Mouse (Mus musculus) CD4-positive, CD25-positive, alpha-beta regulatory T cell, adult 4 months (primary cell): ENCODE data around the gene Pak6. TPM values are rescaled to one million over a fixed set of nuclear protein-coding genes. Genes with fewer than 3 reads are reported as not detected.
A peak's percentile ranks its signal among the peaks of the same experiment; 100 is the strongest.

Experiments
- ATAC-seq: one replicate; pipeline ENCODE4 v1.8.0; 2017
- polyA plus RNA-seq, 2 experiments: library from polyadenylated mRNA; unstranded; fragments of 100-300 nt; shearing (Covaris generic); gene quantifications; one replicate each; pipeline ENCODE4 v1.2.1; 2017

Gene Pak6
- polyA plus RNA-seq, 2 experiments from 2014 or later, result 0.13 to 1.3 TPM

DNA sequence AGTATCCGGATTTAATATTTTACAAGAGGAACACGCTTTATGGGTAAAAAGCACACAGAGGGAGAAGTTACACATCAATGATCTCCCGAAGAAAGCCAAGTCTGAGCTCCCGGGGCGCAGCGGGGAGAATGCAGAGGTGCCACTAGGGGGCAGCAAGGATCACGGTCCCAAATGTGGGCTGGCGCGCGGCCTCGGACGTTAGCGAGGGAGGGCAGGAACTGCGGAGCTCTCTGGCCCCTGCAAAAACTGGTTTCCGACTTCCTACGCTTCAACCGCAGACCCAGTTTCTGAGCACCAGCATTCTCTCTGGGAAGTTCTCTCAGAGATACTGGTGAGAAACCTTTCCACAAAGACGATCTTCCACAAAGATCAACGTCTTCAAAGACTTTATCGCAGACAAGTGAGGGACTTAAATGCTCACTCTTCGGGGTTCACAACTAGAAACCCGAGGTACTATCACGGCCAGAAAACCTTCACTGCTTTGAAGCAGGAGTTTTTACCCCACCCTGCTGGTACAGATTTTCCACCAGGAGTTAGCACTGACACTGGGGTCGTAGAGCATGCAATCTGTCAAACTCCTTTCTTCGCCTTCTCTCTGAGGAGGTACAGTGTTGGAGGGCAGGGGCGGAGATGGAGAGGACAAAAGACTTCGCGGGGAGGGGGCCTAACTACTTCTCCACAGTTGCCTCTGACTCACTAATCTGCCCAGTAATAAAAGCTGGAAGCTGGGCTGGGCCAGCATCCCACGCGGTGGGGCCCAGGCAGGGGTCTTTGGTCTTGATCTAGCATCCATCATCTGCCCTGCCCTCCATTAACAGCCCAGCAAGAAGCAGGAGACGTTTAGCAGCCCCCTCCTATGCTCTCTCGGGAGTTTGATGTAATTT, 37.3 kb downstream of the Pak6 start:
- peak; percentile 55 for ATAC-seq

DNA sequence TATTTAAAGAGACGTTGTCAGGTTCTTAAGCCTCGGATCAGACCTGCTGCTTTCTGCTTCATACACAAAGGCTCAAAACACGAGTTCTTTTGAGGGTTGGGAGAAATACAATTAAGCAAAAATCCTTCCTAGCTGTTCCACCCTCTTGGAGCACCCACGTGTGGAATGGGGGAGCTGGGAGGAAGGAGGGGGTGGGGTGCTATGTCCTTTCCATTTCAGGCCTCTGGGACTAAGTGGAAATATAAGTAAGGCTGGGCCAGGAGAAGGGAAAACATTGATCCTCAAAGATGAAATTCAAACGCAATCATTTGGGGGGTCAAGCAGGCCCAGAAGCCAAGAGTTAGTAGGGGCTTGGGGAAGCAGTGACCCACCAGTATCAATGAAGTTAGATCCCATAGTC, 38.1 kb downstream of the Pak6 start:
- no peak for ATAC-seq

DNA sequence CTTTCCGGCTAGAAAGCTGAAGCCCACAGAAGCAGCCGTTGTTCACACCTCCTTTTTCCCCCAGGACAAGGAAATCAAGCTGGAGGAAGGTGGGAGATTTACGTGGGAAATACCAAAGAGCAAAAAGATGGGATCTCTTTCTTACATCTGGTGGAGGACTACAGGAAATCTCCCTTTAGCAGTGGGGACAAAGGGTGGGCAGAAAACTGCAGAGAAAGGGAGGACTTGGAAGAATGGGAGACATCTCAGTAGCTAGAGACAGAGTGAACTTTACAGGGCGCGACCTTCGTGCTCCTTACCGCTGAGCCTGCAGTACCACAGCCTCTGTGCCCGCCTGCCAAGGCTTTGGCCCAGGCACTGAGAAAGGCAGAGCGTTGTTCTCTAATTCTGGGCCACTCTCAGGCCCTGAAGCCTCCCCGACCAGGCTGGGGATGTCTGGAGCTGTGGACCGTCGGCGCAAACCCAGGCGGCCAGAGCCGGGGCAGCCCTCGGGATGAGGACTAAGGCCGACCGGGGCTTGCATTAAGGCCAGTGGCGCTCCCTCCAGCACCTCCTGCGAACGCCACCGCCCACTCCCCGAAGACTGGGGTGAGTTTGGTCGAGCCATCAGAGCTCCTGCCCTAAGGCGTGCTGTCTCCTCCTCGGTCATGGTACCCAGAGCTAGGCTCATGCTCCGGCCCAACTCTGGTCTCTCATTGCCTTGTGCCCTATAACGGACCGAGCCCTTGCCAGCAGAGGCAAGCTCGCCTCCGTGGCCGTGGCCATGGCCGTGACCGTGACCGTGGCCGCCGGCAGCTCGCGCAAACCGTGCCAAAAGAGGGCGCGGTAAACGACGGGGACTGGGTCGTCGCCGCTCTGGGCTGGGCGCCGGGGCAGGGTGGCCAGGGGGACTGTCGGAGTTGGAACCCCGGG, 39.1 kb downstream of the Pak6 start:
- no peak for ATAC-seq

DNA sequence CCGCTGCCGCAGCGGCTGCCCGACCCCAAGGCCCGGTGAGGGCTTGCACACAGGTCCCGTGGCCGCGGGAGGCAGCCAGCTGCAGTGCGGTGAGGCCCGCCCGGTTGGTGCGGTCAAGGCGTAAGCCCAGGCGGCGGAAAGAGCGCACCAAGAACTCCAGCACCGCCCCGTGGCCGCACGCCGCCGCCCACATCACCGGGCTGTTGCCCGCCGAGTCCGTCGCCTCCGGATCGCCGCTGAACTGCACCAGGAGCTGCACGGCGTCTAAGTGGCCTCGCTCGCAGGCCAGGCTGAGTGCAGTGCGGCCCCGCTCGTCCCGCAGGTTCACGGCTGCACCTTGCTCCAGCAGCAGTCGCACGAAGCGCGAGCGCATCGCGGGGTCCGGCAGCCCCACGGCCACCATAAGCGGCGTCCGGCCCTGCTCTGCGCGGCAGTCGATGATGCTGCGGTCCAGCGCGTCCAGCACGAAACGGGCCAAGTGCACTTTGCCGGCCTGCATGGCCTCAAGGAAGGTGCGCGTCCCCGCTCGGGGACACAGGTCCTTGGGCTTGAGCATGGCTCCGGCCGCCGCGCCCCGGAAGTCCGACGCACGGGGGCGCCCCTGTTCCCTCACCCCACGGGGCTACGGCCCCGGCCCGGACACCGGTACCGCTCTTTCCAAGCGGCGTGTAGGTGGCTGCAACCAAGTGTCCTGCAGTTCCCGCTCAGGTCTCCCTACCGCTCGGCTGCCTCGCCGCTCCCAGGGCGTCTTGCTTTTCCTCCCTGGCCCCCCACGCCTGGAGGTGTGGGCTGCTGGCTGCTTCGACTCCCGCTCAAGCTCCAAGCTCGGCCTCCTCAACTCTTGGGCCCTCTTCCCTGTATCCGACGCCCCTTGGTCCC, 40.0 kb downstream of the Pak6 start:
- no peak for ATAC-seq

DNA sequence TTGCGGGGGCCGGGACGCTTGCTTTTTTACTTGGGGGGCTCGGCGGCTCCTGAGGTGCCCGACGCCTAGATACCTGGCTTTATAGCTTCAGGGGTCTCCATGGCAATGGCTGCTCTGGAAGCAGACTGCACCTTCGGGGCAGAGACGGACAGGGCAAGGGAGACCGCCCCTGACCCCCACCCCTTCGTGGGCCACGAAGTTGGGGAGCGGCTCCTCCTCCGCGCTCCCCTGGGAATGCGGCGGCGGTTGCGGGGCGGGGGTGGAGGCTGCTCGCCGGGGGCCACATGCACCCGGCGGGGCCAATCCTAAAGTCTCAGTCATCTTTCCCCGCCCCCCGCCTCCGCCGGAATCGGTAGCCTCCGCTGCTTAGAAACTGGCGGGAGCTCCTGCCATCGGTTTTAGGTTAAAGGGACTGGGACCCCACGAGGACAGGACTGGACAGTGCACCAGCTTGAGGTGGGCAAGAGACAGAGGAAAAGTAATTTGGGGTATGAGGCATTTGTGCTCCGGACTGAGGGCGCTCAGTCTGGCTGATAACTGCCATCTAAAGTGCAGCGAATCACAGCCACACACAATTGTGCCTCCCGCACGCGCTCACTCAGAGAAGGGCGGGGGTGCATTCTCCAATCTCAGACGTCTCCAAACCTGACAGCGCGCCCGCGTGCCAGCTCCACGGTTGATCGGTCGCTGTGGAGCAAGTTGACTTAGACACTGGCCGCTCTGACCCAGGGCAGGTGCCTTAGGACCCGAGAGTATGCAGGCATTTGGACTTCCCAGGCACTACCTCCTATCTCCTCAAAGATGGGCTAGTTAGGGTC, 41.0 kb downstream of the Pak6 start, which contains the start of gene Ankrd63:
TSS of gene Ankrd63 (minus strand) at position 51 of the 818 bp plus-strand sequence.
- peak; percentile 29 for ATAC-seq

DNA sequence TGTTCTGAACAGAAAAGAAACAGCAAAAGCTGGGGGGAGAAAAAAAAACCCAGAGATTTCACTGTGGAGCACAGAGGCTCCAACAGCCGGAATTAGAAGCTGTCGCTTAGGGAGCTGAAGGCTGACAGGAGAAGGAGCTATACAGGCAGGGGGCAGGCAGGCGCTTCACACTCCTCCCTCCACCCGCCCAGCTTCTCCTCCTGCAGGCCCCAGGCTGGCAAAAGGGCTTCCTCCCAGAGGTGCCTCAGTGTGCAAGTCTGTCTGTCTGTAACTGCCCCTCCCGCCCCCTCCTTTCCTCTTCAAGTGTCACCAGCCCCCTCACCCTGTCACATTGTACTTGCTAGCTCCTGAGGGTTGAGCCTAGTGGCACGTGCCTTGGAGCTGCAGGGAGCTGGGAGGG, 43.3 kb downstream of the Pak6 start:
- peak; percentile 6 for ATAC-seq

DNA sequence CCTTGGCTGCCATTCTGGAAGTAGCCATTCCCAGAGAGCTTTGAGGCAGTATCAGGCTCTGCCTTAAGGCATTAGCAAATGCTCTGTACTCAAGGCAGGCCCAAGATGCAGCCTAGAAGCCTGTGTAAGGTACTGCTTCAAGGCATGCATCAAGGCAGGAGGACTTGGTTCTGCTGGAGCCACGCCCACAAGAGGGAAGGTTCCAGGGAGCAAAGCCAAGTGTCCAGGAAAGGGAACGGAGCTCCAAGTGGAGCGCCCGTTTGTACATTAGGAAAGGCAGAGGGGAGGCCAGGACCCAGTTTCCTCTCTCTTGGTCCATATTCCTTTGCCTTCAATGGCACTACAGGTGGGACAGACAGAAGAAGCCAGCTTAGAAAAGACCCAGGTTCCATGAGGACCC, 45.4 kb downstream of the Pak6 start:
- ATAC-seq, result no peak

DNA sequence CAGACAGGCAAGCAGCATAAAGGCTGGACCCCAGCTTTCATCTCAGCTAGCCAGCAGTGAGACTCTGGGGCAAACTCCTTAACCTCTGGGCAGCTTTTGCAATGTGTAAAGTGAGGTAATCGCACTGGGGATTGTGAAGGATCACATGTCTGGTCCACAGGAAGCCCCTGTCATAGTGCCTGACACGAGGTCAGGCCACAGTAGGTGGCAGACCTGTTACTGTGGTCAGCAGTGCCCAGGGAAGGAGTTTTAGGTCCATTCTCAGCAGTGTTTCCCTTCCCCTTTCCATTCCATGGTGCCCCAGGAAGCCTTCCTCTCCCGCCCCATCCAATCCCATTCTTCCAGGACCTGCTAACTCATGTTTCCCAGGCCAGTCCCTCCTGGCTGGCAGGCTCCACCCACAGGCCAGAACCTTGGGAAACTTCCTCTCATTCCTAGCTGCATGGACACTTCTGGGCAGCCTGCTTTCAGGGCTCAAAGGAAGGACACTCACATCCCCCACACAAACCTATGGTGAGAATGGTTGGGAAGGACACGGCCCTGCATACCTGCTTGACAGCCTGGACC, 46.6 kb downstream of the Pak6 start:
- no peak for ATAC-seq

DNA sequence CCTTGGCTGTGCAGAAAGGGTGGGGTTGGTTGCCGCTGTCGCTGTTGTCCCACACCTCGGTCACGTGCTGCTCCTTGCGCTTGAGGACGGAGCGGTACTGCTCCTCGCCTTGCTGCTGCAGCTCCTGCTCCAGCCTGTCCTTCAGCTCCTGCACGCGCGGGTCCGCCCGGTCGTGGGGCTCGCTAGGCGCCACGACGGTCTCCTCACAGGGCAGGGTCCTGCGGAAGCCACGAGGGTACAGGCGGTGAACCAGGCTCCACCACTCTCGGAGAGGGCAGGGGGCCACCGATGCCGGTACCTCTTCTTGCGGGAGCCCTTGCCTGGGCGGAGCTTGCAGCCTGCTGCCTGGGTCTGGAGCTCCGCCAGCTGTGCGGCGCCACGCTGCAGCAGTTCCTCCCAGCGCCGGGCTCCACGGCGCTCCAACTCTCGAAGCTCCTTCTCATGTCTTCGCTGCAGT, 48.0 kb downstream of the Pak6 start:
- ATAC-seq, result no peak

DNA sequence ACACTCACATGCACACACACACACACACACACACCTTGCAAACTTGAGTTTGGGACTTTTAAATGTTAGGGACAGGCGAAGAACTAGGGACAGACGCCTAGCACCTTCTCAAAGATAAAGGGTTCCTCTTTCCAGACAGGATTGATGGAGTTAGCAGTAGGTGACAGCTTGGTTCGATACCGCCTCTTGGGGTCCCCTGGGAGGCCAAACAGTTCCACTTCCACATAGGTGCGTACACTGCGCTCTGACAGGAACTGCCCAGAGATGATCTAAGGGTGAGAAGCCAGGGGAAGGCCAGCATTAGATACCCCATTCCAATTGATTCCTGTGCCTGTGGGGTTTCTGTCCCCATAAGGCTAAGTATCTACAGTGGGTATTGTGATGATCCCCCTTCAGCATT, 50.5 kb downstream of the Pak6 start:
- ATAC-seq, result no peak

DNA sequence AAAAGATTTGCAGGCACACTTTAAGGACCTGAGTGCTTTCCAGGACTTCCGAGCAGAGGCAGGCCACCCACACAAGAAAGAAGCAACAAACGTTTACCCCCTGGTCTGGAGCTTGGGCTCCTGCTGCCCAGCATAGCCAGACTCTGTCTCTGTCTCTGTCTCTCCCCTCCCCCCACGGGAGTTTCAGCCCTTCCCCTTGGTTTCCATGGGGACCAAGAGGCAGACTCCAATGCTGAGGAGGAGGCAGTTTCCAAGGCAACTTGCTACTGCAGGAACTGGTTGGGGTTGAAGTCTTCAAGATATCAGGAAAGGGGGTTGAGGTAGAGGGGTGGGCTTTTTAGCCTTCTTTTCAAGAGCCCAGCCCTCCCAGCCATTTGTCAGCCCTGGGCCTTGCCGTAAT, 51.1 kb downstream of the Pak6 start:
- ATAC-seq, result no peak

DNA sequence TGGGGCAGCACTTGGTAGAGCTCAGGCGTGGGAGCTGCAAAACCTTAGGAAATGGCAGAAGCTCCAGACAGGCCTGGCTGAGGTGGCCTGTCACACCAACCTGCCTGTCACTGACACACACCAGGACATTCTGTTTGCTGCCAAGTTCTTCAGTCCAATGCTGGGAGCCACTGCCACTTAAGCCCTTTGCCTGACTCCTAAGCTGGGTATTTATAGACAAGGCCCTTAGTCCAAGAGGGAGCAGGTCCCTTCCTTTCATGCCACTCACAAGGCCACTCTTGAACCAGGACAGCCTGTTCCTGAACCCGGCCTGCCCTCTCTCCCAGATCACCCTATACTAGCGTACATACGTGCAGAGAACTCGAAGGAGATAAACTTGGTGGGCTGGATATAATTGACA, 53.6 kb downstream of the Pak6 start:
- ATAC-seq, result no peak

DNA sequence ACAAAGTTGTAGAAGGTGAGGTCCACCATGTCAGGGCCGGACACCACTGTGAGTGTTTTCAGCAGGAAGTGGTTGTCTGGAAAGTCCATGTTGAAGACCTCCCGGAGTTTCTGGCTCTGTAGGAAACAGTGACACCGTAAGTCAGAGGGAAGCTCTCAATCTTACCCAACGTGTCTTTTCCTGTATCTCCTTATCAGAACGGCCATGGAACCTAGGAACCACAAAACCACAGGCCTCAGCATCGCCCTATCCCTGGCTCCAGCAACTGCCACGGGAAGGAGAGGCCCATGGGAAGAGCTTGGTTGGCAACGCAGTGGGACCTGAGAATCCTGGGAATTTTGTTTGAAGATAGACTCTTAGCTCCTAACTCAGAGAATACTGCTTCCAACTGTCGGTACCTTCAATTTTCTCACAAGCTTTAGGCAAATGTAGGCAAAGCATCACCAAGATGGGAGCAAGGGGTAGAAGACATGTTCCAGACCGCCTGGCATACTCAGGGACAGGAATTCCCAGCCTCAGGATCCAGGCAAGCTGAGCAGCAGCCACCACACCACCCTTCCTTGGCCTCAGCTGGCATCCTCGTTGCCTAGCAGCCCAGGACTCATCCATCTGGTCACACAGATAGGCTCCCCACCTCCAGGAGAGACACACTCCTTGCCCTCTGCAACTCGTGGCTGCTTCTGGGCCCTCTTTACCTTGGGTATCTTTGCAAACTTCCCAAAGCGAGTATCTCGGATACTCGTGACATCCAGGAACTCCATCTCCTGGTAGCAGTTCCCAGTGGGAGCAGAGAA, 60.8 kb downstream of the Pak6 start:
- ATAC-seq, result no peak

DNA sequence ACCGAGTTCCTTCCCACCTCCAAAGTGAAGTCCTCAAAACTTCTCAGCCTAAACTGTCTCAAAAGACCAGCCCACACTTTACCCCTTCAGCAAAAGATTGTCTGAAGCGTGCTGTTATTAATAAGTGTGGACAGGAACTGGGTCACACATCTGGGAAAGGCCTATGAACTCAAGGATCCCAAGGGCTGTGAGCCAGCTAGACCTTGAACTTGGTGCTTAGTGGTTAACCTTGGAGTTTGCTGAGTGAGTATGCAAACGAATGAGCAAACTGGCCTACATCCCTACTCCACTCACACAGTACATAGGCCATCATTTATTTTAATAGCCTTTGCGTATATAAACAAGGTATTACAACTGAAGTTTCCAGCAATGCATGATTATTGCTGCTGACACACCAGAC, 62.4 kb downstream of the Pak6 start:
- ATAC-seq, result no peak

DNA sequence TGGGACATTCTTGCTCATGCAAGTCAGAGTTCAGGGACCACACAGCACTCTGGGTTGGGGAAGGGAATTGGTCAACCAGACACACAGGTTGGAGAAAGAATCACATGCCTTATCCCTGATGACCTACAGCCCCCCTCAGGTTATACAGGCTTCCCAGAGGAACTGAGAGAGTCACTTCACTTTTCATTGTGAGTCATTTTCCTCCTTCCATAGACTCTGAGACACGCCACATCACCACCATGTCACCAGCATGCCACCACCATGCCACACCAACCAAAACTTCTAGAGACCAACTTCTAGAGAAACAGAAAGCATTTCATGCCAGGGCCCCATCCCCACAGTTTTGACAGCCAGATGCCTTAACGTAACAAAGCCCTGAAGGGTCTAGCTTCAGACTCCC, 63.8 kb downstream of the Pak6 start:
- ATAC-seq, result no peak

DNA sequence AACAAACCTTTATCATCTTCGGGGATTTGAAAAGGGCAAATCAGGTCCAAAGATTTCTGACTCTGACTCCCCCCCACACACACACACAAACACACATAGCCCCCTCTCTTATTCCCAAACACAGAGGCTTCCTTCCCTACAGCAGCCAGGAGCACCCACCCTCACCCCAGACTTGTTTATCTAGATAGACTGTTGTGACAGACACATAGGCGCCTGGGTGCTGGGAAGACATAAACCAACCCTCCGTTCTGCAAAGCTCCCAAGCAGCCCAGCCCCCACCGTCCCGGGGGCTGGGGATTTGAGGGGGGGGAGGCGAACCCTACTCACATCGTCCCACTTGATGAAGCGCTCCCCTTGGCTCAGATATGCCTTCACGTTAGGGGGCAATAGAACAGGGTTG, 64.8 kb downstream of the Pak6 start:
- ATAC-seq, result no peak

DNA sequence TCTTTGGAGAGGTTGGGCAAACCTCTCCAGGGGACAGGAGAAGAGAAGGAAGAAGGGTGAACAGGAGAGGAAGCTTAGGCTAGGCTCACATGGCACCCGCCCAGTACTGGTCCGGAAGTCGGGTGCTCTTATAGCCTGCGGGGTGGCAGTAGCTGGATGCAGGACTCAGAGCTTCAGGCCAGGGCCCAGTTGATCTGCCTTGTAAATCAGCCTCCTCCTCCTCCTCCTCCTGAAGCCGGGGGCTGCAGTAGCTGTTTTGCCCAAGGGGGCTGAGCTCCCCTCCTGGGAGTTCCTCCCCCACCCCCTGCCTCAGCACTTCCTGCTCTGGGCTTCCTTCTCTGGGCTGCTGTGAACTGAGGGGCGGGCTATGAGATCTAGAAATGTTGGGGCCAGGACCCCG, 65.2 kb downstream of the Pak6 start, which contains the start of gene Plcb2:
TSS of gene Plcb2 (minus strand) at position 102 of the 400 bp plus-strand sequence.
- ATAC-seq, result peak; percentile 80

DNA sequence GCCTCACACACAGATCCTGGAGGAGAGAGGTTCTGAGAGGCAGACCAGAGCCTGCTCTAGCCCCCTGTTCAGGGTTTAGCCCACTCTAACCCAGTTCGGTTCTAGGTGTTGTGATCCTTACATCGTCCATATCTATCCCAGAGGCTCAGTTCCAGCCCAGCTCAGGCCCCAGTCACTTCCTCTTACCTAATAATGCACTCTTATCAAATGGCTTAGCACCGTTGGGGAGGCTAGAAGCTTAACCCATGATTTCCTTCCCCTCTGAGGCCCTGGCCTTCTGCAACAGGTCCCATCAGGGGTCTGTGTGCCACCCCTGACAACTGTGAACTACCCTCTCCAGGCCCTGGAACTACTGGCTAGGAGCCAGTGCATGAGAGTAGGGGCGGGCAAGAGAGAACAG, 66.1 kb downstream of the Pak6 start:
- ATAC-seq, result peak; percentile 5

DNA sequence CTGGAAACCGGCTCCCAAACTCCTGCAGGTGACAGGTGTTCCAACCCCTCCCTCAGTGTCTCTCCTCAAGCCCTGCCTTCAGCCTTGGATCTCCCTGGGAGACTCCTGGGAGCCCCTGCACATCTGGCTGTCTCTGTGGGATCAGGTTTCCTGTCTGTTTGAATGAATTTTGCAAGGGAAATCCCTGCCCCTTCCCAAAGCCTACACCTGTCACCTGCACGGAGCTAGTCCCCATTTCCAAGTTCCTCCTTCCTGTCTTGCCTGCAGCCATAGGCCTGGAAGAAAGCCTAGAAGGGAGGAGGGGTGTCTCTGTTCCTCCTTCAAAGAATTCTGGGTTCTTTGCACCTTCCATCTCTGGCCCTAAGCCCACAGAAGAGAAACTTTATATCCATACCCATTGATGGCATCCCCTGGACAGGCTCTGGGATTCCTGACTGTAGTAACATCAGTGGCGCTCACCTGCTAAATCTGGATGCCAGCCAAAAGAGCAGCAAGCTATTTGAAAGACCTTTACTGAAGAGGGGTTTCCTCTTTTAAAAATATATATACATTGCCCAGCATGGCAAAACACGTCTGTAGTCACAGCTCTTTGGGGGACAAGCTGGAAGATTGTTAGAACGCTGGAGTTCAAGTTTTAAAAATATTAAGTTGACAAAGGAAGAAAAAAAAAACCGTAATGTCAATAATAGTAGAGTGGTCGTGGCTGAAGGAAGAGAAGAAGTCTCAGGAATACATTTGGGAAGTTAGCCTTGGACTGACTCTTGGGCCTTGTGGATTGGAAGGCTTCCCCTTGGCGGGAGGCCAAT, 66.9 kb downstream of the Pak6 start:
- no peak for ATAC-seq

DNA sequence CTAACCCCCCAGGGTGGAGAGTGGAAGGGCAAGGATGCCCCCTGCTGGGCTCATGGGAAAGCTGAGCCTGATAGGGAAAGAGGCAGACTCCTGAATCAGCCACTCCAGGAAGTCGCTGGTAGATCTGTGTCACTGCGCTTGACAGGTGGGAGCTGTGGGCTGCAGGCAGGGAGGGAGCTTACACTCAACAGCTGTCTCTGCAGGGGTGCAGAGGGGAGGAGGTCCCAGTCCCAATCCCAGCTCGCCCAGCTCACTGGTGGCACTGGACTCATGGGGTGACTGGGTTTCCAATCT, 67.5 kb downstream of the Pak6 start:
- peak; percentile 29 for ATAC-seq
